Mouse (Mus musculus) urinary bladder, postnatal 4 days (tissue): ENCODE results near the gene Rps15.

ENCODE experiments used
- DNase-seq, 2 experiments: peaks; one replicate each; pipeline ENCODE4 v3.0.0; 2021 to 2022; ENCODE audit warnings: low spot score in 2 of 2

The Rps15 gene

GRCm38 (mm10) chr10:80341491-80342304 is 49.4 kb downstream of the Rps15 start:
- no peak for DNase-seq

DNA sequence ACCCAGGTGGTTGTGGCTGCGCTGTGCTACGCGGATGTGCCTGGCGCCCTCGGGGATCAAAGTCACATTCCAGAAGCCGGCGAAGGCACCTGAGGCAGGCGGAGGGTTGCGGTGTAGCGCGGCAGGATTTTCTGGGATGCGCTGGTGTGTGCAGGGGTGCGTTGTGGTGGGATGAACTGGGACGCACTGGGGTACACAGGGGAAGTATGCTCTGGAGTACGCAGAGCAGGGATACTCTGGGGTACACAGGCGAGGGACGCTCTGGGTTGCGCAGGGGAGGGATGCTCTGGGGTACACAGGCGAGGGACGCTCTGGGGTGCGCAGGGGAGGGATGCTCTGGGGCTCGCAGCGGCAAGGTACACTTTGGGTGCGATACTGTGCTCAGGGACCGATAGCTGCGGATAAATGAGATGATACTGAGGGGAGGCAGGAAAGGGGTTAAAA is 50.1 kb downstream of the Rps15 start:
- no peak for DNase-seq

DNA sequence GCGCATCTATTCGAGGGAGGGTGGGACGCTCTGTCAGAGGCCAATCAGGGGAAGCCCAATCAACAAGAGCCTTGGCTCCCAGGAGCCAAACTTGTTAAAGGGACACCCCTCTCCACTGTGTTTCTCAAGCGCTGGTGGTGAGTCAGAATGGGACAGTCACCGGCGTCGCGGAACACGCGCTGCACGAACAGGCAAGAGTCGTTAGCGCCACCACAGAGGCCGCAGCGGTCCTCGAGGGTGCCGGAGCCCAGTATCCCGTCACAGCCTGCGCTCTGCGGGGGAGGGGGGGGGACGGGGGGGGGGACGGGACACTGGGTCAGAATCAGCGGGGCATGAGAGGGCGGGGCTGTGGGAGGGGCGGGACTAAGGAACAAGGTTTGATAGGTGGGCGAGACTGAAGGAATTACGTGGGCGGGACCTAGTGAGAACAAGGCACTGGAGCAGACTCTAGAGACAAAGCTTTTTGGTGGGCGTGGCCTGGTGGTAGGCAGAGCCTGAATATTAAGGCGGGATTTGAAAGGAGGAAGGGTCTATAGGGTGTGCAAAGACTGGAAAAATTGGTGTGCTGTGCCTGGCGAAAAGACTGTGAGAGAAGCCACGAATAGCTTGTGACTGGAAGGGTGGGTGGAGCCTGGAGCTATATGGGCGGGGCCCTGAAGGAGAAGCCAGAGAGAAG is 50.6 kb downstream of the Rps15 start:
- DNase-seq: peak in 1 of 2 experiments; percentile 51

GRCm38 (mm10) chr10:80343425-80343895 is 51.2 kb downstream of the Rps15 start:
- DNase-seq: no peak
